Comparison of ENCODE assay signal across 19 mouse cellular contexts in the genomic region with DNA sequence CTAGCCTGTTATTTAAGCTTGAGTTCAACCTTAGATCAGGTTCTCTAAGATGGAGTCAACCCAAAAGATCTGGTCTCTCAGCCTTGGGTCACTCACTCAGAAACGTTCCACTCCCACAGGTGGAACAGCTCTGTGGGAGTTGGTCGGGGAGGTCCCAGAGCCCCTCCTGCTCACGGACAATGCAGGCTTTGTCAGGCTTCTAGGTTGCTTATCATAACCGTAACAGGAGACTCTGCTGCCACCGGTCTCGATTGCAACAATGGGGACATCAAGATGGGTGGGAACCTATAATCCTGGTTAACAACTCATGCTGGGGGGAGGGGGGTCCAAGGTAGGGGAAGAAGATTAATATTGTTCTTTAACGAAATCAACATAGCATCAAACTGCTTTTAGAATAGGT.
"Had no signal": no experiment of that assay in that cellular context is flagged by ENCODE, and none has a peak within 500 bp of the region (broad histone marks: within the 10 kb centered on the region; RNA-seq: fewer than 3 reads in every experiment).

No protein-coding gene starts in this region.

- ATAC-seq: liver, postnatal 0 days had no signal

- H3K4me2 ChIP-seq: liver, embryonic 15.5 days; lung, embryonic 14.5 days; midbrain, embryonic 13.5 days; midbrain, embryonic 15.5 days; neural tube, embryonic 13.5 days; neural tube, embryonic 15.5 days had no signal

- H3K4me3 ChIP-seq: liver, embryonic 15.5 days; midbrain, embryonic 10.5 days; midbrain, embryonic 13.5 days; midbrain, embryonic 15.5 days; myocyte; neural tube, embryonic 13.5 days; neural tube, embryonic 15.5 days had no signal

- H3K9me3 ChIP-seq: liver, embryonic 15.5 days; midbrain, embryonic 10.5 days; midbrain, embryonic 13.5 days; midbrain, embryonic 15.5 days; neural tube, embryonic 13.5 days; neural tube, embryonic 15.5 days had no signal

- H3K27ac ChIP-seq: liver, embryonic 15.5 days; midbrain, embryonic 10.5 days; midbrain, embryonic 13.5 days; midbrain, embryonic 15.5 days; neural tube, embryonic 13.5 days; neural tube, embryonic 15.5 days had no signal

- H3K4me1 ChIP-seq: liver, embryonic 15.5 days; midbrain, embryonic 10.5 days; midbrain, embryonic 13.5 days; midbrain, embryonic 15.5 days; neural tube, embryonic 13.5 days; neural tube, embryonic 15.5 days had no signal

- H3K36me3 ChIP-seq: liver, embryonic 15.5 days; midbrain, embryonic 10.5 days; midbrain, embryonic 13.5 days; midbrain, embryonic 15.5 days; neural tube, embryonic 13.5 days; neural tube, embryonic 15.5 days had no signal

- H3K27me3 ChIP-seq: liver, embryonic 15.5 days; midbrain, embryonic 13.5 days; midbrain, embryonic 15.5 days; neural tube, embryonic 13.5 days; neural tube, embryonic 15.5 days had no signal

- DNase-seq: liver, postnatal 0 days; lung, embryonic 14.5 days; lung, postnatal 10 days; lung, postnatal 4 days; retina, postnatal 1 day; right cerebral cortex, adult 18-20 months; right cerebral cortex, postnatal 25 days; right cerebral cortex, postnatal 4 days; spleen, adult 18-20 months; thymus, adult 18-20 months; thymus, postnatal 14 days; thymus, postnatal 36 days had no signal

- H3K9ac ChIP-seq: liver, embryonic 15.5 days; liver, postnatal 0 days; lung, embryonic 14.5 days; midbrain, embryonic 13.5 days; midbrain, embryonic 15.5 days; neural tube, embryonic 13.5 days; neural tube, embryonic 15.5 days had no signal
